Mouse (Mus musculus) C3H10T1/2 (cell line): ENCODE data around the gene Rab13. TPM values are rescaled to one million over a fixed set of nuclear protein-coding genes. Genes with fewer than 3 reads are reported as not detected.

Source experiments
- polyA plus RNA-seq, 2 experiments: library from polyadenylated mRNA; unstranded; fragments of >200 nt; fragmentation: generic; extraction: Trizol; gene quantifications; one replicate each; pipeline ENCODE4 v1.2.1; 2012; ENCODE audit warnings: missing spikeins in 2 of 2

Gene Rab13
- 10 to 100 TPM; 25.0 to 88.0 TPM for polyA plus RNA-seq

DNA sequence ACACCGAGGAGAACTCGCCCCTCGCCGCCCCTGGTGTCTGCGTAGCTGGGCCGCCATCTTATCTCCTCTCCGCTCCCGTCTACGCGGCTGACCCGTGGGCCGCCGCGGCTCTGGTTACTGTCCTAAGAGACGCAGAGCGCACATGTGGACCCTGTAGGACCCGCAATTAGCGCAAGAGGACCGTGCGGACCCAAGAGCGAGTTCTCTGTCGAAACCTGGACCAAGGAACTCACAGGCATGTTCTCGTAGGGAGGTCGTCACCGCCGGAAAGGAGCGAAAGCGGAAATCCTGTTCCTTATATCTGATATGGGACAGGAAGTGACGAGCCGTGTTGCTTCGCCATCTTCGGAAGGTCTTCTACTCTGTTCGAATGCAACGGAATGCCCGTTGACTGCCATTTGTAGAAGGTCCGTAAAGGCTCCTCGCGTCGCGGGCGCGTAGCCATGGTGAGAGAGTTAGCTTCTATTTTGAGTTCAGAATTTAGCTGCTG lies at the start of gene Rab13, which contains the start of gene Rps27:
Gene Rab13, plus strand, starts transcription at position 319 of the 490 bp plus-strand sequence.
Gene Rps27, minus strand, starts transcription at position 275 of the 490 bp plus-strand sequence.

DNA sequence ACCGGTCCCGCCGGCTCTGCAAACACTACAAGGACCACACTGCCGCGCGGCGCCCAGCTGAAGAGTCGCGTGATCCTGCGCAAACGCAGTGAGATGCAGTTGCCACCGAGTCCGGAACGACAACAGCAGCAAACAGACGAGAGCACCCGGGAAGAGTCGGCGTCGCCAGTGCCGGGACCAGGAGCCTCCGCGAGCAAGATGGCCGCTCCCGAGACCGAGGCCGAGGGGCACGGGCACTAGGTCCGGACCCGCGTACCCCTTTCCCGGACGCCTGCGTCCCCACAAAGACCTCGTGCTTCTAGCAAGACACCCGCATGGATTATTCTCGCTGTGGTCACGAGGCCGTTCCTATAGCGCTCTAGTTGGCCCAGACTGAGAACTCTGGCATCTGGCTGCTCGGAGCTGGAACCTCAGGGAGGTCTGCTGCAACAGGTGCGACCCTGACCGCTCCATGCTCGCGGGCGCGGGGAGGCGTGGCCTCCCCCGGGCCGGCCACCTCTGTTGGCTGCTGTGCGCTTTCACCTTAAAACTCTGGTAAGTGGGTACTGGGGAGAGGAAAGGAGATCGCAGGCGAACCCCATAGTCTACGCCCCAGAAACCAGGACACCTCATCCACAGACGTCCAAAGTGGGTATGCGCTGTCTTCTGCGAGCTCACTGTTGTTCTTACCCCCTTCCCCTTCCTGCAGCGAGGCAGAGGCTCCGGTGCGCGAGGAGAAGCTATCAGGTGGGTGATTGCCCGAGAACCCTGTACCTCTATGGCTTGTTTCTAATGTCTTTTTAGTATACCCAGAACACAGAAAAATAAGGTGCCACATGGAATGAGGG lies 18.2 kb downstream of the Rab13 start, which contains the start of gene Jtb:
Gene Jtb, plus strand, starts transcription at position 91 of the 827 bp plus-strand sequence.

GRCm38 (mm10) chr3:90242984-90243775 lies 29.7 kb downstream of the Rab13 start, which contains the start of gene Creb3l4:
Creb3l4 (minus strand) TSS chr3:90243512.

GRCm38 (mm10) chr3:90247960-90248745 lies 34.7 kb downstream of the Rab13 start, which contains the start of gene Slc39a1:
Slc39a1 (plus strand) TSS chr3:90248172.

GRCm38 (mm10) chr3:90253653-90254418 lies 40.3 kb downstream of the Rab13 start, which contains the start of gene Crtc2:
Crtc2 (plus strand) TSS chr3:90254163.

DNA sequence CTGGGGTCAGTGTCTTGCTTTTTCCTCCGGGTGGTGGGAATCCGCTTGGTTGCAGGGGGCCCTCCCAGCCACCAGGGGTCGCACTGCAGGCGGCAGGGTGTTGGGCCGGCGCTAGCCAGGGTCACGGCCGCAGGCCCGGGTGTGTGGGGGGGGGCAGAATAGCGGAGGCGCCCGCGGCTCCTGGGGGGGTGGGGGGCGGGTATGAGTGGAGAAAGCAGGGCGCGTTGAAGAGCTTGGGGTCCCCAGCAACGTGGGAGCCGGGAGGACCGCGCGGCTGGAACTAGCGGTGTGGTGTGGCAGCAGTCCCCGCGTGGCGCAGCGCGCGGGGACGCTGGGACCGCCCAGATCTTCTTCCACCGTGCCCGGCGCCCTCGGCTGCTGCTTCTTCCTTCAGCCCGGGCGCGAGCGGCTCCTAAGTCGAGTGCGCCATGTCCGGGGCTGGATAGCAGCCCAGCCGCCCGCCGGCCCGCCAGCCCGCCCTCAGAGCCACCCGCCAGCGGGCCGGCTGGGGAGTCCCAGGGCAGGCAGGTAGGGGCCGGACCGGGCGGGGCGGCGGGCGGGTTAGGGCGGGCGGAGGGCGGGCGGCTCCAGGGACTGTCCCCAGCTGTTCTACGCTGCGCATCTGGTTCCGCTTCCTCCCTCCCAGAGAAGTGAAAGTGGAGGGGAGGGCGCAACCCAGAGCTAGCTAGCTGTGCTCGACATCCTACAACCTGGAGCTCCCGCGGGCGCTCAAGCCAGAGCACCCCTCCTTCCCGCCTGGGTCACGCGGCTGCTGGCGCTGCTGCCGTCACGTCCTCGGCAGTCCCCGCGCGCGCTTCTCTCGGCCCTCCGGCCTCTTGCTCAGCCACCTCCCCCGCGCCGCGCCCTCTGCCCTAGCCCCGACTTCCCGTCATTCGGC lies 51.8 kb downstream of the Rab13 start, which contains the start of gene Dennd4b:
Gene Dennd4b, plus strand, starts transcription at position 152 of the 898 bp plus-strand sequence.

Other genes starting within 250 kb of the Rab13 start
- 100 to 1,000 TPM; 159 to 178 TPM for gene Hax1, start 214.9 kb upstream of the Rab13 start, polyA plus RNA-seq
- 10 to 100 TPM; 11.8 to 48.9 TPM for gene 4933434E20Rik, start 162.1 kb upstream of the Rab13 start, polyA plus RNA-seq
- gene Ubap2l, start 161.1 kb upstream of the Rab13 start, polyA plus RNA-seq = 10 to 100 TPM; 33.7 to 88.6 TPM
- 100 to 1,000 TPM; 187 to 204 TPM for gene Tpm3, start 141.0 kb upstream of the Rab13 start, polyA plus RNA-seq
- gene Nup210l, start 109.6 kb upstream of the Rab13 start, polyA plus RNA-seq = under 1 TPM; 0.05 to 0.50 TPM
- gene Rps27, start within 50 bp of the Rab13 start, polyA plus RNA-seq = 1,000 to 10,000 TPM; 5,397 to 7,090 TPM
- 10 to 100 TPM in 1 of 2 experiments, 1 to 10 TPM in 1; 6.0 to 35.8 TPM for gene Jtb, start 17.9 kb downstream of the Rab13 start, polyA plus RNA-seq
- gene Creb3l4, start 29.8 kb downstream of the Rab13 start, polyA plus RNA-seq = under 1 TPM; 0.07 to 0.68 TPM
- gene Slc39a1, start 34.5 kb downstream of the Rab13 start, polyA plus RNA-seq = 100 to 1,000 TPM in 1 of 2 experiments, 10 to 100 TPM in 1; 46.6 to 150 TPM
- 10 to 100 TPM; 13.0 to 32.8 TPM for gene Crtc2, start 40.5 kb downstream of the Rab13 start, polyA plus RNA-seq
- gene Dennd4b, start 51.5 kb downstream of the Rab13 start, polyA plus RNA-seq = 1 to 10 TPM in 1 of 2 experiments, under 1 TPM in 1; 0.66 to 4.7 TPM
- 1 to 10 TPM; 1.5 to 9.9 TPM for gene Gatad2b, start 79.5 kb downstream of the Rab13 start, polyA plus RNA-seq
- 1 to 10 TPM in 1 of 2 experiments, under 1 TPM in 1; 0.14 to 2.2 TPM for gene Slc27a3, start 176.2 kb downstream of the Rab13 start, polyA plus RNA-seq
- 10 to 100 TPM; 17.2 to 28.2 TPM for gene Ints3, start 219.9 kb downstream of the Rab13 start, polyA plus RNA-seq